Mouse (Mus musculus) hematopoietic stem cell, adult 5-6 weeks (primary cell): ENCODE data around the gene H2-DMa. TPM values are rescaled to one million over a fixed set of nuclear protein-coding genes. Genes with fewer than 3 reads are reported as not detected.
A peak's percentile ranks its signal among the peaks of the same experiment; 100 is the strongest.

ENCODE experiments used
- ATAC-seq, 2 experiments: fragments of 125-278 bp in 1 of 2; replicated peaks in 1 of 2; 2 replicates each; pipeline ENCODE4 v1.8.0; 2016 to 2017; ENCODE audit warnings: inconsistent platforms in 2 of 2, mild to moderate bottlenecking in 2 of 2, moderate number of reproducible peaks in 2 of 2, low read depth in 1 of 2, moderate TSS enrichment in 1 of 2; ENCODE audit not compliant: low FRiP score in 2 of 2, poor library complexity in 2 of 2, severe bottlenecking in 2 of 2, insufficient read depth in 1 of 2, low TSS enrichment in 1 of 2
- total RNA-seq: library from RNA; stranded (forward); fragments of 172-1452, 232-1000 nt; gene quantifications from 2 replicates; pipeline ENCODE4 v1.2.3, GENCODE M21; 2017

Gene H2-DMa
- total RNA-seq, 1 experiment from 2014 or later, result 88.1 TPM

DNA sequence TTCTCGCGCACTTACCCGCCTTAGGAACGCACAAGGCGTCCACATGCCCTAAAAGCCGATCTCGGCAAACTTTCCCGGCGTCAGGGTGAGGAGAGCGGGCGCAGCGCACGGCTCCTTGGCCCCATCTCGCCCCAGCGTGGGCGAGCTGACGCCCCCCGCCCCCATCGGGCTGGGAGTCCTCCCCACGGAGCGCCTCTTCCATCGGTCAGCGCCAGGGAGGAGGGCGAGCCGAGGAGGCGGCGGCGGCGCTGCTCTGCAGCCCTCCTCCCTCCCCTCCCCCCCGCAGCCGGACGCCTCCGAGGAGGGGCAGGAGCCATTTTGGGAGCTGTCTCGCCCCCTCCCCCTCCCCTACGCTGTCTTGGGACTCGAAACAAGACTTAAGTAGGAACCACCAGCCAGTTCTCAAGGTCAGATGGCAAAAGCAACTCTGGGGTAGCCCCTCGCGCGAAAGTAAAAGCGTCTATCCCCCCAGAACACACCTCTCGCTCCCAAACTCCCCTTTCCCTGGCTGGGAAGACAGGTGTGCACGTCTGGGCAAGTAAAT lies 911 bp downstream of the H2-DMa start:
- no peak for ATAC-seq

DNA sequence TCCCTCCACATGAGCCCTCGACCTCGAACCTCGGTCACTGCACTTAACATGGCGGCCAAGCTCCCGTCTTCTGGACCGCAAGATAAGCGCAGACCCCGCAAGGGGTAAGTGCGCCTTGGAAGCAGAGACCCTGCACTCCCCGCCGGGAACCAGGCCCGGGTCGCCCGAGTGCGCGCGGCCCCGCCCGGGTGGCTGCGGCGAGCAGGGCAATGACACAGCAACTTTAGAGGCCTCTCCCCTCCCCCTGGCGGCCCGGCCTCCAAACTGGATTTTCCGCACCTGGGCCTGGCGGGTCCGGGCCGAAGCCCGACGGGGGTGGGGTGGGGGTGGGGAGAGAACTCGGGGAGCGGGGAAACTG lies 1.5 kb downstream of the H2-DMa start:
- peak in 1 of 2 experiments; percentile 16; a peak in 2 of 4 replicates for ATAC-seq

- ATAC-seq, result no peak
Measured at GRCm38 (mm10) chr17:34121172-34121878, 2.0 kb downstream of the H2-DMa start.

- ATAC-seq, result no peak
Measured at GRCm38 (mm10) chr17:34121879-34122187, 2.5 kb downstream of the H2-DMa start.

GRCm38 (mm10) chr17:34122188-34122984 lies 3.0 kb downstream of the H2-DMa start, which contains the start of gene Brd2:
Gene Brd2, minus strand, starts transcription at chr17:34122634.
- ATAC-seq, result peak; percentile 14 to 34

DNA sequence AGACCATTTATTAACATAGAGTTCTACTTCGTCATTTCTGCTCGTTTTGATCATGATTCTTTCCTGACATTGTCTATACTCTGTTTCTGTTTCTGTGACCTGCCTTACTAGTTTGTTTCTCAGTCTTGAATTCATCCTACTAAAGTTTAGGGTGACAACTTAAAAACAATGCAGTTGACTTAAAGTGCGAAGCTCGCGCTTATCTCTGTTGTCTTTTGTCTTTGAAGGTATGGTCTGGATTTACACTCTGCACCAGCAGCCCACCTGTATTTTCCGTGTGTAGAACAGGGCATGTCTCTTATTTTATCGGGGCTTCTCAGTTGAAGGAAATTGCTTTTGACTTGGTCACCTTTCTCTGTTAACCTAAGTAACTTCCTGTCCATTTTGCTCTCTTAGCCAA lies 3.8 kb downstream of the H2-DMa start:
- no peak for ATAC-seq

DNA sequence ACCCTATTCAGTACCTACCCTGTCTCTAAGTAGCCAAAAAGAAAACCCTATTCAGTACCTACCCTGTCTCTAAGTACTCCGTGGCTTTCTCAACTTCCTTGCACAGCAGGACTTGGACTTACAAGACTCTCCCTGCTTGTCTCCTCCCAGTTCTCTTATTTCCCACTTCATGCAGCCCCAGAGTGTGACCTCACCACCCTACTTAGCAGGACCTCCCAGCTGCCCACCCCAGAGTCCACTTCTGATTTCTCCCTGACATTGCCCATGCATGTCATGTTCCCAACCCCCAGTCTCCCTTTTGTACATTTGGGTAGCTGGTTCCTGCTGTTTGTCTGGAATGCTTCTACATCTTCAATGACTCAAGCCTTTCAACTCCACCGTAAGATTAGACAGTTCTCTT lies 4.2 kb downstream of the H2-DMa start:
- no peak for ATAC-seq

- ATAC-seq, result no peak
Measured at GRCm38 (mm10) chr17:34124649-34125048, 5.3 kb downstream of the H2-DMa start.

GRCm38 (mm10) chr17:34126826-34127420 lies 7.6 kb downstream of the H2-DMa start:
- ATAC-seq, result no peak

DNA sequence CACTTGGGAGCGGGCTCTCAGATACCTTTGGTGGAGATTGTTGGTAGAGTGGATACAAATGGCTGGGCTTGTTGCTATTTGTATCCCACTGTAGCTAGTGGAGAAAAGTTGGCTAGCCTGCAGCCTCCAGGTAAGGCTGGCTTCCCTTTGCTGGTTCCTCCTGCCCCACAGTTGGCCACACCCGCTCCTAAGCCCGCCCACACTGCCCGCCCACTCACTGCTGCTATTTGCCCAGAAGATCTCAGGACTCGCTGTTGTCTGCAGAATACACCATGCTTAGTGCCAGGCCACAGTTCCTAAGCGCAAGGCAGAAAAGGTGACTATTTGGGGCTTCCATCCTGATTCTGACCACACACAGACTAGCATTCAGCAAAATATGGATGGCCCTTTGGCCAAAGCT lies 8.1 kb downstream of the H2-DMa start:
- ATAC-seq, result peak; percentile 63 to 70

DNA sequence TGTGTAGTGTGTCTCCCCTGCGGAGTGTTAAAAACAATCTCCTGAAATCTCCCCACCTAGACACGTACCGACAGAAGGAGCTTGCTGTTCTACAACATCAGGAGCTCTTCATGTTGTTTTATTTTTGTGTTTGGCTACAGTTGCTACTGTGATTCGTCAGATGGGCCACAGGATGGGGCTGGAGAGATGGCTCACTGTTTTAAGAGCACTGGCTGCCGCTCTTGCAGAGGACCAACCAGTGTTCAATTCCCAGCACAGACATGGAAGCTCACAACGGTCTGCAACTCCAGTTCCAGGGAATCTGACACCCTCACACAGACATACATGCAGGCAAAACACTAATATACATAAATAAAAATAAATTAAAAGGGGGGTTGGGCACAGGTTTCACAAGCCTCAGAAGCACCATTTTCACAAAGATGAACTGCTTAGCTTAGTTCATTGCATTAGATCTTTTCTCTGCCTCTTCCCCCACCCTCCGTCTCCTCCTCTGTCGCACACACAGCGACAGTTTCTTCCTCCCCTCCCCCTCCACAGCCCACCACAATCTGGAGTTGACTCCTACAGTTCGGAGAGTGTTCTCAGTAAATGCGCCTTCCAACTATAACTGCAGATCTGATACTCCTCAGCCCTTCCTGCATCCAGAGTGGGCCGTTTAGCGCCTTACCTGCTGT lies 9.1 kb downstream of the H2-DMa start:
- no peak for ATAC-seq

GRCm38 (mm10) chr17:34128944-34129791 lies 9.8 kb downstream of the H2-DMa start:
- ATAC-seq, result no peak

DNA sequence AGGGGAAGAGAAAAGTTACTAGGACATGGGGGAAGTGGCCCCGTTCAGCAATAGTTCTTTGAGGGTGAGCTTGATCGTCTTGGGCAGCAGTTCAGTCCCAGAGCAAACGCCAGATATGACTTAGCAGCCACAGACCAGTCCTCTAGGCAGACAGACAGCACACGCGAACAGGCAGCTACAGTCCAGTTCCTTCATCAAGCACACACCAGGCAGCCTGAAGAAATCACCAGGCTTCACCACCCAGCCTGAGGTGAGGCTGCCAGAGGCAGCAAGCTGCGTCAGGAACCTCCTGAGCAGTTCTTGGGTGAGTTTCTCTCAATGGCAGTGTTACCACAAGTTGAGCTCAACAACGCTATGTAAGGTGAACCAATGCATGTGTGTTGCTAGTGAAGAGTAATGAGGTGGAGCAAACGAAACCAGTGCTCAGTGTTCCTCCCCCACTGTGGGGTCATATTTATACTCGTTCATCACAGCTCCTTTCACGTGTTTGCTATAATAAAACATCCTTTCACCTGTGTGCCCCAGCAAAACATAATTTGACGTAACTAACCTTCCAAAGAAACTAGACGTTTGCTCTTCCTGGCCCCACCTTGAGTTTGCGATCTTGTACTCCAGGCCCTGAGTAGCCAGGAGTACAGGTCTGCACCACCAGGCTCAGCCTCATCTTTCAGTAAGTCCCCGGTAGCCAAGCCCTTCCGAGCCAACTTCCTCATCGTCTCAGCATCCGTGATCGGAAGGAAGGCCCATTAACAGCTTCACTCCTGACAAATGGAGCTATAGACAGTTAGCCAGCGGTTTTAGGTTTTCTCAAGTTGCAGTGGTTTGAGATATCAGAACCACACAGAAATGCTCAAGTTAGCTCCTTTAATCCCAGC lies 11.0 kb downstream of the H2-DMa start:
- no peak for ATAC-seq

GRCm38 (mm10) chr17:34131911-34132310 lies 12.6 kb downstream of the H2-DMa start:
- no peak for ATAC-seq

GRCm38 (mm10) chr17:34133289-34133688 lies 13.9 kb downstream of the H2-DMa start:
- ATAC-seq, result no peak

GRCm38 (mm10) chr17:34134451-34134850 lies 15.1 kb downstream of the H2-DMa start:
- ATAC-seq, result no peak
